Mouse (Mus musculus) limb, embryonic 13.5 days (tissue): ENCODE data around the gene 1500011B03Rik. TPM values are rescaled to one million over a fixed set of nuclear protein-coding genes. Genes with fewer than 3 reads are reported as not detected.
"Not testable (repeated sequence)": the region's sequence is repeated elsewhere in the genome, so short reads cannot be mapped to it uniquely, and the experiment has no call there.

Experiments
- ATAC-seq: fragments of 200-750 bp; cut with Nextera tagmentation; 2 replicates; pipeline ENCODE4 v1.8.0; 2017; ENCODE audit warnings: low read depth, moderate number of reproducible peaks, moderate TSS enrichment; ENCODE audit not compliant: low FRiP score
- H3K27ac ChIP-seq: fragments of 300-500 bp; sonication (generic); 2 replicates; pipeline ENCODE4 v1.5.1; 2015; ENCODE audit warnings: inconsistent platforms, mild to moderate bottlenecking, moderate library complexity
- H3K27me3 ChIP-seq: fragments of 300-500 bp; sonication (generic); 2 replicates; pipeline ENCODE4 v1.6.1; 2015; ENCODE audit warnings: mild to moderate bottlenecking, inconsistent platforms
- H3K36me3 ChIP-seq: fragments of 300-500 bp; sonication (generic); 2 replicates; pipeline ENCODE4 v1.6.1; 2015; ENCODE audit warnings: inconsistent platforms, mild to moderate bottlenecking, moderate library complexity
- H3K4me1 ChIP-seq: fragments of 300-500 bp; sonication (generic); 2 replicates; pipeline ENCODE4 v1.6.1; 2015; ENCODE audit warnings: inconsistent platforms
- H3K4me2 ChIP-seq: fragments of 300-500 bp; sonication (generic); replicated peaks from 2 replicates; pipeline ENCODE4 v1.6.1; 2015; ENCODE audit warnings: inconsistent platforms, mild to moderate bottlenecking, moderate library complexity
- H3K4me3 ChIP-seq: fragments of 300-500 bp; sonication (generic); 2 replicates; pipeline ENCODE4 v1.5.1; 2015; ENCODE audit warnings: moderate library complexity, mild to moderate bottlenecking, inconsistent platforms
- H3K9ac ChIP-seq: fragments of 300-500 bp; sonication (generic); 2 replicates; pipeline ENCODE4 v1.6.1; 2015; ENCODE audit warnings: mild to moderate bottlenecking, inconsistent platforms
- H3K9me3 ChIP-seq: fragments of 300-500 bp; sonication (generic); 2 replicates; pipeline ENCODE4 v1.6.1; 2016; ENCODE audit warnings: inconsistent platforms
- WGBS: fragments of 180-500 bp; shearing (Covaris S2); methylation state at CpG from one replicate; pipeline ENCODE4 v1.1.7; 2015; 5-methylcytosine and 5-hydroxymethylcytosine counted together
- polyA plus RNA-seq: library from polyadenylated mRNA; unstranded; fragments of >200 nt; fragmentation: Nextera tagmentation; extraction: Ambion mirVana; gene quantifications from 2 replicates; pipeline ENCODE4 v1.2.1, GENCODE M21; 2015

The 1500011B03Rik gene
- polyA plus RNA-seq, result 93.9 and 98.0 TPM in 2 replicates

GRCm38 (mm10) chr5:114822796-114823688 is at the start of gene 1500011B03Rik:
Gene 1500011B03Rik (minus strand): TSS chr5:114823468.
- ATAC-seq, result peak; percentile 88
- peak within 1 kb of the TSS; percentile 77 for H3K4me3 ChIP-seq
- peak within 1 kb of the TSS; percentile 69; the same call in 1 of the 2 replicates for H3K27ac ChIP-seq
- peaks cover 5% of the 10 kb centered on the region for H3K9me3 ChIP-seq
- WGBS, result 8% methylated on average over 53 of the region's 53 CpGs
- no peaks in the 10 kb centered on the region for H3K27me3 ChIP-seq
- H3K36me3 ChIP-seq, result peaks cover 21% of the 10 kb centered on the region
- H3K9ac ChIP-seq, result peak within 1 kb of the TSS; percentile 87
- H3K4me1 ChIP-seq, result no peaks in the 10 kb centered on the region
- H3K4me2 ChIP-seq, result peak within 1 kb of the TSS; percentile 64

DNA sequence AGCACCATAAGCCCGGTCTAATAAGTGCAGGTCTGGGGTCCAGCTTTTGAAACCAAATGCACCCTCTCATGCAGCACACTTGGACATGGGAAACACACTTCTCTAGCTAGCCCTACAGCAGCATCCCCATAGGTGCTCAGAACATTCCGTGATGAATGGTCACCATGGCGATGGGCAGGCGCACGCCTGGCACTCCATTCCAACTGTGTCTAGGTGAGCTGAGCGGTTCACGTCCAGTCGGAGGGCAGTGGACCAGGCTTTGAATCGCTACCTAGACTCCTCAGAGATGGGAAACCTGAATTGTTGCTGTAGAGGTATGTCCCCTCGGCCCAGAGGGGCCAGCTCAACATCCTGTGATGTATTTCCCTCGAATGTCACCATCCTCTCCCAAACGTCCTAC is 42.0 kb upstream of the 1500011B03Rik start:
- no peak overlapping the region for H3K4me2 ChIP-seq
- ATAC-seq, result no peak
- H3K27ac ChIP-seq, result no peak overlapping the region
- no peak overlapping the region for H3K9ac ChIP-seq
- H3K9me3 ChIP-seq, result peaks cover 16% of the 10 kb centered on the region
- no peak overlapping the region for H3K4me3 ChIP-seq
- H3K27me3 ChIP-seq, result 0 out of 2 replicates have a peak, but pooled peaks cover 3% of the 10 kb centered on the region
- no peaks in the 10 kb centered on the region for H3K4me1 ChIP-seq
- H3K36me3 ChIP-seq, result no peaks in the 10 kb centered on the region
- 88% methylated on average over 12 of the region's 12 CpGs for WGBS

GRCm38 (mm10) chr5:114864813-114865212 is 41.5 kb upstream of the 1500011B03Rik start:
- 81% methylated on average over 7 of the region's 7 CpGs for WGBS
- ATAC-seq, result no peak
- Histone ChIP-seq H3K36me3 (no peaks in the 10 kb centered on the region), H3K27ac (no peak overlapping the region), H3K9me3 (peaks cover 16% of the 10 kb centered on the region), H3K4me2 (no peak overlapping the region), H3K4me3 (no peak overlapping the region), H3K9ac (no peak overlapping the region), H3K27me3 (0 out of 2 replicates have a peak, but pooled peaks cover 3% of the 10 kb centered on the region), H3K4me1 (no peaks in the 10 kb centered on the region)

GRCm38 (mm10) chr5:114861730-114862129 is 38.5 kb upstream of the 1500011B03Rik start:
- H3K36me3 ChIP-seq, result no peaks in the 10 kb centered on the region
- no peak overlapping the region for H3K4me3 ChIP-seq
- H3K4me1 ChIP-seq, result no peaks in the 10 kb centered on the region
- H3K9ac ChIP-seq, result no peak overlapping the region
- 78% methylated on average over 6 of the region's 6 CpGs for WGBS
- H3K4me2 ChIP-seq, result no peak overlapping the region
- peaks cover 18% of the 10 kb centered on the region for H3K27me3 ChIP-seq
- H3K27ac ChIP-seq, result no peak overlapping the region
- ATAC-seq, result no peak
- H3K9me3 ChIP-seq, result no peaks in the 10 kb centered on the region

DNA sequence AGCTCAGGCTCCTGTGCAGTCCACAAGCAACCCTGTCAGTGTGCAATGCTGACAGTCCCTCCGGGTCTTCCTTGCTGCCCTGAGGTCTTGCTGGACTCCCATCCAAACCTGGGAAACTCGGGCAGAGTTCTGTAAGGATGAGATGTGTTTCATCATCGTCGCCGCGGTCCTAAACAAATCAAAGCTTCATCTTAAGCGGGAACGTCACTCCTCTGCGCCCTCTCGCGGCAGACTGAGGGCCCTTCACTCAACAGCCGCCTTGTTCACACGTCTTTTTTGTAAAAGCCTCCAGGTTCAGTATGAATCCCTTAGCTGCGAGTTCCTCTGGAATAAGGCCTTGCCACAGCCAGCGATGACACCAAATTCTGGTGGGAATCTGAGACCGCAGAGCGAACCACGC is 36.0 kb upstream of the 1500011B03Rik start:
- Histone ChIP-seq H3K9ac (peak overlapping the region; percentile 45; the same call in 1 of the 2 replicates), H3K36me3 (no peaks in the 10 kb centered on the region), H3K4me1 (peaks cover under 1% of the 10 kb centered on the region; the same call in 1 of the 2 replicates), H3K4me2 (peak overlapping the region; percentile 68), H3K27me3 (peaks cover 21% of the 10 kb centered on the region), H3K27ac (no peak overlapping the region), H3K9me3 (no peaks in the 10 kb centered on the region), H3K4me3 (peak overlapping the region; percentile 38)
- WGBS, result 6% methylated on average over 18 of the region's 18 CpGs
- ATAC-seq, result no peak

DNA sequence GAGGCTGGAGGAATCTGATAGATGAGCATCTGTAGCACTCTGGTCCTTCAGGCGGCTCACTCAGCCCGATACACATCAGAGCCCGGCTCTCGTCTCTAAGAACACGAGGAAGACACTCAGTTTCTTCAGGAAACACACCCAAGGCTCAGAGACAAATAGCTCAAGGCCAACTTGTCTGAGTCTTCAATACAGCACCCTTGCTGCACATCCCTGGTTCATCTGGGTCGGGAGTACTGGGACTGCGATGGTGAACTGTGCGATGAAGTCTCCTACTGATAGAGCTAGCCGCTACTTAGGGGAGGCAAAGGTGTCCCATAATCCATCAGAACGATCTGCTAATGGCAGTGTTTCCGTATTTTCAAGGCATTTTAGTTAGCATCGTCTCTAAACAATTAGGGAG is 35.3 kb upstream of the 1500011B03Rik start, which contains the start of gene Gm9936:
Gene Gm9936 (minus strand): TSS at position 101 of the 400 bp plus-strand sequence.
- peaks cover 21% of the 10 kb centered on the region for H3K27me3 ChIP-seq
- 86% methylated on average over 12 of the region's 12 CpGs for WGBS
- H3K9ac ChIP-seq, result peak within 1 kb of the TSS; percentile 45; the same call in 1 of the 2 replicates
- H3K9me3 ChIP-seq, result no peaks in the 10 kb centered on the region
- H3K27ac ChIP-seq, result no peak within 1 kb of the TSS
- H3K4me3 ChIP-seq, result peak within 1 kb of the TSS; percentile 38
- no peaks in the 10 kb centered on the region for H3K36me3 ChIP-seq
- H3K4me2 ChIP-seq, result peak within 1 kb of the TSS; percentile 68
- peaks cover 4% of the 10 kb centered on the region; the same call in 1 of the 2 replicates for H3K4me1 ChIP-seq
- no peak for ATAC-seq

GRCm38 (mm10) chr5:114853364-114853763 is 30.1 kb upstream of the 1500011B03Rik start, which contains the start of gene 4930519G04Rik:
Gene 4930519G04Rik (plus strand): TSS chr5:114853664.
- not testable (repeated sequence) for H3K4me3 ChIP-seq, H3K4me2 ChIP-seq, H3K4me1 ChIP-seq, H3K9me3 ChIP-seq, ATAC-seq, H3K27ac ChIP-seq, H3K9ac ChIP-seq, H3K36me3 ChIP-seq
- 71% methylated on average over 3 of the region's 5 CpGs for WGBS
- H3K27me3 ChIP-seq, result peaks cover 18% of the 10 kb centered on the region

- Histone ChIP-seq H3K4me3 (no peak overlapping the region), H3K4me1 (peaks cover 4% of the 10 kb centered on the region; the same call in 1 of the 2 replicates), H3K36me3 (no peaks in the 10 kb centered on the region), H3K4me2 (no peak overlapping the region), H3K27ac (no peak overlapping the region), H3K9me3 (no peaks in the 10 kb centered on the region), H3K9ac (no peak overlapping the region), H3K27me3 (0 out of 2 replicates have a peak, but pooled peaks cover 3% of the 10 kb centered on the region)
- ATAC-seq, result no peak
- WGBS, result 80% methylated on average over 20 of the region's 20 CpGs
Measured at GRCm38 (mm10) chr5:114851565-114852236, 28.4 kb upstream of the 1500011B03Rik start.

DNA sequence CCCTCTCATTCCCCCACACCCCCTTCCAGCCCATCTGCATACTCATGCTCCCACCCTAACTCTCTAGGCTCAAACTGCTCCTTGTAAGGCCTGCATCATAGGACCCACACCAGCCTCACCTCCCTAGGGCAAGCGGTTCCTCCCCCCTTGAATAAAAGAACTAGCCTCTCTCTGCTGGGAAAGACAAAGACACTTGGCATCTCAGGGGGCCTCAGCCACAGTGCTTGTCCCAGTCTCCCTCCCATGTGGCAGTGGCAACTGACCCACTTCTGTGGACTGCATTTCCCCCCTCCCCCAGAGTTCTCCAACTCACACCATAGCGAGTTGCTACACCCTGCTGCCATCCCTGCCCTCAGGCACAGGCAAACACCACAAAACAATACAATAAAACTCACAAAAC is 21.1 kb upstream of the 1500011B03Rik start:
- not testable (repeated sequence) for H3K9ac ChIP-seq, H3K27ac ChIP-seq, H3K27me3 ChIP-seq, ATAC-seq, H3K9me3 ChIP-seq, H3K4me3 ChIP-seq, H3K4me2 ChIP-seq, H3K36me3 ChIP-seq
- H3K4me1 ChIP-seq, result peaks cover 17% of the 10 kb centered on the region
- 57% methylated on average over 2 of the region's 2 CpGs for WGBS

DNA sequence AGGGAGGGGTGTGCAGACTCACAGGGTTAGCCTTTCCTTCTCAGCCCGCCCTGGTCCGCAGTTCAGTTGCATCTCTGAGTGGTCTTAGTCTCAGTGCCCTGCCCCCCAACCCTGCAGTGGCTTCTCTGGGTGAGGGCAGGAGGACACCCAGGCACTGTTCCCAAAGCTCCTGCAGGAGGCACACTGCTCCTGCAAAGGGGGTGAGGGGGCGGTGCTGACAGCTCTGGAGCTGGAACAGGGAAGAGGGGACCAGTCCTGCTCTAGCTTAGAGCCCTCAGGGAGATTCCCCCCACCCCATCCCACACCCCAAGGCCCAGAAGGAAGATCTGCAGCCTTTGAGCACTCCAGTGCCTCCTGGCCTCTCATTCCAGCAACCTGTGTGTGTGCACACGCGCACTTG is 19.4 kb upstream of the 1500011B03Rik start:
- Histone ChIP-seq H3K4me2 (no peak overlapping the region), H3K4me1 (peaks cover 17% of the 10 kb centered on the region), H3K36me3 (no peaks in the 10 kb centered on the region), H3K4me3 (no peak overlapping the region), H3K9ac (no peak overlapping the region), H3K27me3 (no peaks in the 10 kb centered on the region), H3K9me3 (no peaks in the 10 kb centered on the region), H3K27ac (no peak overlapping the region)
- WGBS, result 61% methylated on average over 5 of the region's 5 CpGs
- no peak for ATAC-seq

DNA sequence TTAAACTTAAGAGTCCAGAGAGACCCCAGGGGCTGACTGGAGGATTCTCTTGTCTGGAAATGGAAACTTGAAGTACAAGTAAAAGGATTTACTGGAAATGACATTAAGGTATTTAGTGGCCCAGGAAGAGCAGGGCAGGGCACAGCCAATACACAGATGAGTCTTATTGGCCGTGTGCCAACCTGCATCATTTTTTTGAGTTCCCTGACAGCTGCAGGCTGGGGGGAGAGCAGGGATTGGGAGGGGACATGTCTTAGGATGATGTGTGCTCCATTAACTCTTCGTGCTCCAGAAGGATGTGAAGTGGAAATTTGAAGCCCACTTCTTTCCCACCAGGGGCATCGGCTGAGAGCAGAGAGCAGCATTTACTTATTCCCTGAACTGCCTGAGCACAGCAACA is 18.9 kb upstream of the 1500011B03Rik start:
- not testable (repeated sequence) for H3K9ac ChIP-seq, H3K36me3 ChIP-seq, H3K4me3 ChIP-seq, H3K9me3 ChIP-seq, H3K27me3 ChIP-seq, H3K4me2 ChIP-seq
- peak; percentile 24 for ATAC-seq
- Histone ChIP-seq H3K27ac (peak overlapping the region; percentile 22; the same call in 1 of the 2 replicates), H3K4me1 (peaks cover 17% of the 10 kb centered on the region)
- WGBS, result 38% methylated on average over 3 of the region's 3 CpGs

DNA sequence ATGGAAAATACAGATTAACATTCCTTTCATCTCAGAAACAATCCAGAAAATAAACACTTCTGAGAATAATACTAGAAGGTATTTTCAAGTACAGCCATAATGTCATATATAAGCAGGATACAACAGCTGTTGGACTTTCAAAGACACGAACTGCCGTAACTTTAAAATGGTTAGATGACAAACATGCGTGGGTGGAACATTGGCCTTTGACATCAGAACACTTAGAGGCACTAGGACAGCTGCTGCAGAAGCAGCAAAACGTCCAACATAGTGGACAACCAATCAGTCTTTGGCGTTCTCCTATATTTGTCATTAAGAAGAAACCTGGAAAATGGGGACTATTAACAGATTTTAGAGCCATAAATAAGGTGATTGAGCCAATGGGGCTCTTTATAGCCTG is 17.2 kb upstream of the 1500011B03Rik start:
- H3K27ac ChIP-seq, H3K4me3 ChIP-seq, H3K27me3 ChIP-seq, ATAC-seq, H3K9ac ChIP-seq, H3K4me2 ChIP-seq, H3K9me3 ChIP-seq, H3K36me3 ChIP-seq: not testable (repeated sequence)
- 48% methylated on average over 5 of the region's 5 CpGs for WGBS
- H3K4me1 ChIP-seq, result peaks cover 17% of the 10 kb centered on the region
